Mouse (Mus musculus) layer of hippocampus, adult 9-11 months (tissue): ENCODE data around the gene Ube2r2.
A peak's percentile ranks its signal among the peaks of the same experiment; 100 is the strongest.

Experiments used
- DNase-seq: peaks from one replicate; pipeline ENCODE4 v3.0.0; 2022

Gene Ube2r2

GRCm38 (mm10) chr4:41135711-41136453, at the start of gene Ube2r2:
Gene Ube2r2 (plus strand): TSS chr4:41135743.
- peak; percentile 46 for DNase-seq

GRCm38 (mm10) chr4:41086947-41087346, 48.6 kb upstream of the Ube2r2 start:
- no peak for DNase-seq

GRCm38 (mm10) chr4:41087459-41088298, 47.9 kb upstream of the Ube2r2 start:
- no peak for DNase-seq

GRCm38 (mm10) chr4:41089189-41089588, 46.4 kb upstream of the Ube2r2 start:
- no peak for DNase-seq

GRCm38 (mm10) chr4:41089705-41090104, 45.8 kb upstream of the Ube2r2 start:
- no peak for DNase-seq

- DNase-seq, result no peak
Observed at GRCm38 (mm10) chr4:41091391-41091790, 44.2 kb upstream of the Ube2r2 start.

- no peak for DNase-seq
Observed at GRCm38 (mm10) chr4:41092958-41093357, 42.6 kb upstream of the Ube2r2 start.

- no peak for DNase-seq
Observed at GRCm38 (mm10) chr4:41094361-41094760, 41.2 kb upstream of the Ube2r2 start.

- no peak for DNase-seq
Observed at GRCm38 (mm10) chr4:41096169-41096568, 39.4 kb upstream of the Ube2r2 start.

GRCm38 (mm10) chr4:41096794-41097193, 38.7 kb upstream of the Ube2r2 start:
- no peak for DNase-seq

- no peak for DNase-seq
Observed at GRCm38 (mm10) chr4:41097381-41097780, 38.2 kb upstream of the Ube2r2 start.

GRCm38 (mm10) chr4:41097871-41098576, 37.5 kb upstream of the Ube2r2 start, which contains the start of gene Aqp3:
Gene Aqp3 (minus strand): TSS chr4:41098183.
- no peak for DNase-seq

GRCm38 (mm10) chr4:41098577-41098951, 37.0 kb upstream of the Ube2r2 start:
- DNase-seq, result no peak

GRCm38 (mm10) chr4:41100986-41101385, 34.6 kb upstream of the Ube2r2 start:
- no peak for DNase-seq

GRCm38 (mm10) chr4:41102901-41103300, 32.6 kb upstream of the Ube2r2 start:
- DNase-seq, result no peak

GRCm38 (mm10) chr4:41107440-41107839, 28.1 kb upstream of the Ube2r2 start:
- DNase-seq, result no peak

- no peak for DNase-seq
Observed at GRCm38 (mm10) chr4:41108717-41109425, 26.7 kb upstream of the Ube2r2 start.

- no peak for DNase-seq
Observed at GRCm38 (mm10) chr4:41114358-41115070, 21.0 kb upstream of the Ube2r2 start.

GRCm38 (mm10) chr4:41115074-41115473, 20.5 kb upstream of the Ube2r2 start:
- no peak for DNase-seq

- no peak for DNase-seq
Observed at GRCm38 (mm10) chr4:41115793-41116192, 19.8 kb upstream of the Ube2r2 start.

GRCm38 (mm10) chr4:41116817-41117216, 18.7 kb upstream of the Ube2r2 start:
- DNase-seq, result no peak

- DNase-seq, result peak; percentile 42
Observed at GRCm38 (mm10) chr4:41118706-41119292, 16.7 kb upstream of the Ube2r2 start.
